Mouse (Mus musculus): ENCODE results near the gene Syn2.

GRCm38 (mm10) chr6:115141446-115141845, 6.7 kb downstream of the Syn2 start:
- no peak for TF ChIP-seq JUND (conservative IDR thresholded peaks at IDR 0.05; ENCODE audit: low read depth, low read length)
- TF ChIP-seq RAD21 (IDR thresholded peaks at IDR 0.05; ENCODE audit: low read depth, low read length), result peak; percentile 43
- TF ChIP-seq CTCF (conservative IDR thresholded peaks at IDR 0.05 in 1 of 2, IDR thresholded peaks at IDR 0.05 in 1 of 2; ENCODE audit: low read depth in 2 of 2, low read length in 2 of 2), result peak in 1 of 2 experiments; percentile 63; a peak in 2 of 4 replicates
- no peak for TF ChIP-seq TCF12 (IDR thresholded peaks at IDR 0.05; ENCODE audit: low read depth, low read length)
- TF ChIP-seq CHD2 (IDR thresholded peaks at IDR 0.05; ENCODE audit: low read length), result no peak
- TF ChIP-seq POLR2AphosphoS2 (IDR thresholded peaks at IDR 0.05; ENCODE audit: low read depth, low read length), result no peak
